Mouse (Mus musculus): Measurements from ENCODE around the gene Ciao2b.

GRCm38 (mm10) chr8:104591856-104592255 is 49.9 kb downstream of the Ciao2b start:
- TF ChIP-seq CHD2 (IDR thresholded peaks at IDR 0.05; ENCODE audit: low read depth, low read length) = no peak
- no peak for TF ChIP-seq ZNF384 (IDR thresholded peaks at IDR 0.05; ENCODE audit: low read depth, low read length)
- TF ChIP-seq ZC3H11A (IDR thresholded peaks at IDR 0.05; ENCODE audit: borderline replicate concordance, low read depth, low read length) = no peak

Measured in ES-E14 (cell line).